Mouse (Mus musculus) MEL (cell line): Measurements from ENCODE around the gene Oaz1. TPM values are rescaled to one million over a fixed set of nuclear protein-coding genes. Genes with fewer than 3 reads are reported as not detected.
A peak's percentile ranks its signal among the peaks of the same experiment; 100 is the strongest.

Experiments
- DNase-seq: peaks from one replicate; pipeline ENCODE4 v3.0.0; 2011; ENCODE audit warnings: low read depth, low spot score
- H3K27ac ChIP-seq: 2 replicates; pipeline ENCODE4 v1.5.1; 2012; ENCODE audit warnings: low read depth, mild to moderate bottlenecking, control low read depth, low read length, moderate library complexity; ENCODE audit not compliant: control insufficient read depth
- H3K27me3 ChIP-seq, 2 experiments: fragments of 150-350 bp in 1 of 2; sonication (generic) in 1 of 2; 2 replicates each; pipeline ENCODE4 v1.6.1; 2012; ENCODE audit warnings: low read length in 2 of 2, mild to moderate bottlenecking in 2 of 2, improper control_type of control experiment in 1 of 2, moderate library complexity in 1 of 2; ENCODE audit not compliant: insufficient read depth in 2 of 2, control insufficient read depth in 1 of 2
- H3K36me3 ChIP-seq, 2 experiments: 2 replicates each; pipeline ENCODE4 v1.6.1; 2012 to 2014; ENCODE audit warnings: low read length in 2 of 2, improper control_type of control experiment in 1 of 2, inconsistent platforms in 1 of 2, mild to moderate bottlenecking in 1 of 2; ENCODE audit not compliant: insufficient read depth in 2 of 2, control insufficient read depth in 1 of 2
- H3K4me1 ChIP-seq, 2 experiments: fragments of 150-350 bp in 1 of 2; sonication (generic) in 1 of 2; 2 replicates each; pipeline ENCODE4 v1.6.1; 2012; ENCODE audit warnings: low read length in 2 of 2, improper control_type of control experiment in 1 of 2, mild to moderate bottlenecking in 1 of 2; ENCODE audit not compliant: insufficient read depth in 2 of 2, control insufficient read depth in 1 of 2
- H3K4me3 ChIP-seq, 2 experiments: fragments of 150-350 bp in 1 of 2; sonication (generic) in 1 of 2; 2 replicates each; pipeline ENCODE4 v1.5.1; 2012; ENCODE audit warnings: low read depth in 2 of 2, low read length in 2 of 2, mild to moderate bottlenecking in 2 of 2, moderate library complexity in 2 of 2, control low read depth in 1 of 2, improper control_type of control experiment in 1 of 2; ENCODE audit not compliant: control insufficient read depth in 1 of 2, insufficient read depth in 1 of 2
- H3K79me2 ChIP-seq: 2 replicates; pipeline ENCODE4 v1.6.1; 2012; ENCODE audit warnings: mild to moderate bottlenecking, low read length, moderate library complexity; ENCODE audit not compliant: control insufficient read depth, poor library complexity, insufficient read depth
- H3K9ac ChIP-seq: 2 replicates; pipeline ENCODE4 v1.6.1; 2012; ENCODE audit warnings: low read depth, mild to moderate bottlenecking, control low read depth, low read length, moderate library complexity; ENCODE audit not compliant: control insufficient read depth, poor library complexity, severe bottlenecking
- H3K9me3 ChIP-seq: fragments of 150-350 bp; sonication (generic); replicated peaks from 2 replicates; pipeline ENCODE4 v1.6.1; 2012; ENCODE audit warnings: mild to moderate bottlenecking, low read length, improper control_type of control experiment, moderate library complexity; ENCODE audit not compliant: insufficient read depth
- BHLHE40 ChIP-seq: IDR thresholded peaks from 2 replicates; pipeline ENCODE4 v1.6.1; 2012; ENCODE audit warnings: low read depth, mild to moderate bottlenecking, inconsistent platforms, low read length, improper control_type of control experiment, borderline replicate concordance
- CHD2 ChIP-seq: IDR thresholded peaks from 2 replicates; pipeline ENCODE4 v1.6.1; 2011; ENCODE audit warnings: low read length, improper control_type of control experiment
- CTCF ChIP-seq, 3 experiments: IDR thresholded peaks in 2 of 3; conservative IDR thresholded peaks in 1 of 3; 2 replicates each; pipeline ENCODE4 v1.5.1; 2011 to 2012; ENCODE audit warnings: low read length in 3 of 3, low read depth in 2 of 3, mild to moderate bottlenecking in 2 of 3, improper control_type of control experiment in 1 of 3, inconsistent platforms in 1 of 3, mixed read lengths in 1 of 3, moderate library complexity in 1 of 3; ENCODE audit not compliant: control insufficient read depth in 1 of 3, insufficient read depth in 1 of 3, poor library complexity in 1 of 3, severe bottlenecking in 1 of 3
- ELF1 ChIP-seq: IDR thresholded peaks from 2 replicates; pipeline ENCODE4 v1.6.1; 2014; ENCODE audit warnings: low read depth, mild to moderate bottlenecking, inconsistent platforms, low read length, improper control_type of control experiment, moderate library complexity
- EP300 ChIP-seq, 2 experiments: IDR thresholded peaks; 2 replicates each; pipeline ENCODE4 v1.6.1; 2011; ENCODE audit warnings: improper control_type of control experiment in 2 of 2, low read length in 2 of 2, low read depth in 1 of 2, mild to moderate bottlenecking in 1 of 2
- GATA1 ChIP-seq: IDR thresholded peaks from 2 replicates; pipeline ENCODE4 v1.6.1; 2011; ENCODE audit warnings: low read depth, low read length, improper control_type of control experiment
- JUND ChIP-seq: IDR thresholded peaks from 2 replicates; pipeline ENCODE4 v1.6.1; 2011; ENCODE audit warnings: low read depth, mild to moderate bottlenecking, improper control_type of control experiment, low read length
- KAT2A ChIP-seq: conservative IDR thresholded peaks from 2 replicates; pipeline ENCODE4 v1.6.1; 2012; ENCODE audit warnings: low read depth, low read length, improper control_type of control experiment, inconsistent platforms
- MAFK ChIP-seq: IDR thresholded peaks from 2 replicates; pipeline ENCODE4 v1.6.1; 2011; ENCODE audit warnings: low read depth, mild to moderate bottlenecking, low read length, improper control_type of control experiment, borderline replicate concordance
- MAX ChIP-seq: IDR thresholded peaks from 2 replicates; pipeline ENCODE4 v1.6.1; 2011; ENCODE audit warnings: low read length, improper control_type of control experiment
- MEF2A ChIP-seq: IDR thresholded peaks from 2 replicates; pipeline ENCODE4 v1.6.1; 2014; ENCODE audit warnings: low read depth, mild to moderate bottlenecking, inconsistent platforms, low read length, improper control_type of control experiment; ENCODE audit not compliant: poor library complexity, insufficient replicate concordance, severe bottlenecking; ENCODE audit errors: extremely low read depth
- MYC ChIP-seq: IDR thresholded peaks from 2 replicates; pipeline ENCODE4 v1.6.1; 2011; ENCODE audit warnings: low read depth, mild to moderate bottlenecking, low read length, improper control_type of control experiment, moderate library complexity
- NELFE ChIP-seq: IDR thresholded peaks from 2 replicates; pipeline ENCODE4 v1.6.1; 2011; ENCODE audit warnings: low read depth, low read length, improper control_type of control experiment
- POLR2AphosphoS2 ChIP-seq: IDR thresholded peaks from 2 replicates; pipeline ENCODE4 v1.6.1; 2011; ENCODE audit warnings: low read length, improper control_type of control experiment
- RAD21 ChIP-seq: IDR thresholded peaks from 2 replicates; pipeline ENCODE4 v1.6.1; 2011; ENCODE audit warnings: mild to moderate bottlenecking, low read depth, low read length, improper control_type of control experiment
- RCOR1 ChIP-seq: IDR thresholded peaks from 2 replicates; pipeline ENCODE4 v1.6.1; 2012; ENCODE audit warnings: low read depth, mild to moderate bottlenecking, inconsistent platforms, low read length, improper control_type of control experiment
- SIN3A ChIP-seq: IDR thresholded peaks from 2 replicates; pipeline ENCODE4 v1.6.1; 2012; ENCODE audit warnings: low read length, improper control_type of control experiment, inconsistent platforms
- SMC3 ChIP-seq: IDR thresholded peaks from 2 replicates; pipeline ENCODE4 v1.6.1; 2011; ENCODE audit warnings: low read depth, low read length, improper control_type of control experiment
- TAL1 ChIP-seq: IDR thresholded peaks from 2 replicates; pipeline ENCODE4 v1.6.1; 2012; ENCODE audit warnings: mild to moderate bottlenecking, inconsistent platforms, low read length, moderate library complexity, mixed read lengths
- TBP ChIP-seq: IDR thresholded peaks from 2 replicates; pipeline ENCODE4 v1.8.0; 2011; ENCODE audit warnings: low read depth, low read length, improper control_type of control experiment
- TCF12 ChIP-seq: IDR thresholded peaks from 2 replicates; pipeline ENCODE4 v1.6.1; 2014; ENCODE audit warnings: low read depth, mild to moderate bottlenecking, inconsistent platforms, low read length, improper control_type of control experiment, moderate library complexity
- UBTF ChIP-seq: IDR thresholded peaks from 2 replicates; pipeline ENCODE4 v1.6.1; 2012; ENCODE audit warnings: low read depth, mild to moderate bottlenecking, inconsistent platforms, low read length, improper control_type of control experiment, moderate library complexity, borderline replicate concordance; ENCODE audit not compliant: insufficient read depth
- USF1 ChIP-seq: IDR thresholded peaks from 2 replicates; pipeline ENCODE4 v1.6.1; 2014; ENCODE audit warnings: low read depth, mild to moderate bottlenecking, inconsistent platforms, low read length, improper control_type of control experiment, moderate library complexity
- USF2 ChIP-seq, 2 experiments: IDR thresholded peaks; 2 replicates each; pipeline ENCODE4 v1.6.1; 2011 to 2012; ENCODE audit warnings: improper control_type of control experiment in 2 of 2, low read length in 2 of 2, borderline replicate concordance in 1 of 2, inconsistent platforms in 1 of 2, low read depth in 1 of 2, mild to moderate bottlenecking in 1 of 2; ENCODE audit not compliant: insufficient read depth in 1 of 2
- ZC3H11A ChIP-seq: IDR thresholded peaks from 2 replicates; pipeline ENCODE4 v1.6.1; 2012; ENCODE audit warnings: low read depth, mild to moderate bottlenecking, inconsistent platforms, low read length, improper control_type of control experiment
- ZNF384 ChIP-seq: IDR thresholded peaks from 2 replicates; pipeline ENCODE4 v1.6.1; 2012; ENCODE audit warnings: low read depth, mild to moderate bottlenecking, inconsistent platforms, low read length, improper control_type of control experiment
- polyA plus RNA-seq, 2 experiments: library from polyadenylated mRNA; stranded (reverse) in 1 of 2; unstranded in 1 of 2; fragments of >175 nt in 1 of 2; fragments of >200 nt in 1 of 2; gene quantifications; 2 replicates each; pipeline versions ENCODE4 v1.2.1 to v1.2.4; 2012; ENCODE audit warnings: low replicate concordance in 2 of 2, low read depth in 1 of 2; ENCODE audit not compliant: insufficient read length in 2 of 2, insufficient read depth in 1 of 2, missing spikeins in 1 of 2
- total RNA-seq: library from RNA; depleted of rRNA; stranded (reverse); fragments of 300-350 nt; gene quantifications from 2 replicates; pipeline ENCODE4 v1.2.3, GENCODE M21; 2012

Gene Oaz1
- total and polyA plus RNA-seq, 3 experiments, result 983 to 1,528 TPM; not detected in 1

GRCm38 (mm10) chr10:80818599-80819281, 7.7 kb upstream of the Oaz1 start:
- H3K4me1 ChIP-seq, result peaks cover 5 to 12% of the 10 kb centered on the region in 2 experiments
- H3K79me2 ChIP-seq, result no peaks in the 10 kb centered on the region
- H3K9ac ChIP-seq, result peak overlapping the region; percentile 38
- peak; percentile 95 for DNase-seq
- no peaks in the 10 kb centered on the region for H3K27me3 ChIP-seq
- H3K4me3 ChIP-seq, result peak overlapping the region in 1 of 2 experiments; percentile 21; a peak in 1 of 4 replicates
- TF ChIP-seq CTCF (IDR thresholded peaks at IDR 0.05 in 2 of 3, conservative IDR thresholded peaks at IDR 0.05 in 1 of 3; ENCODE audit: control insufficient read depth in 1 of 3, insufficient read depth in 1 of 3, low read depth in 2 of 3, low read length in 3 of 3, poor library complexity in 1 of 3, severe bottlenecking in 1 of 3) (no peak), JUND (no peak), NELFE (no peak), BHLHE40 (no peak), RAD21 (no peak), ELF1 (no peak), EP300 (IDR thresholded peaks at IDR 0.05; ENCODE audit: low read depth in 1 of 2, low read length in 2 of 2) (peak in 1 of 2 experiments; percentile 57; a peak in 3 of 4 replicates), USF2 (IDR thresholded peaks at IDR 0.05; ENCODE audit: borderline replicate concordance in 1 of 2, insufficient read depth in 1 of 2, low read depth in 1 of 2, low read length in 2 of 2) (no peak), ZC3H11A (no peak), MEF2A (0 out of 2 replicates have a peak, but pooled peaks have one; percentile 20), RCOR1 (peak; percentile 12; the same call in 1 of the 2 replicates), TAL1 (peak; percentile 78), MYC (0 out of 2 replicates have a peak, but pooled peaks have one; percentile 39), SIN3A (peak; percentile 72), TBP (peak; percentile 94), KAT2A (no peak), TCF12 (peak; percentile 67), MAFK (no peak), POLR2AphosphoS2 (no peak), CHD2 (no peak), UBTF (peak; percentile 84; the same call in 1 of the 2 replicates), SMC3 (no peak), MAX (no peak), USF1 (no peak), GATA1 (peak; percentile 73), ZNF384 (no peak)
- no peaks in the 10 kb centered on the region for H3K9me3 ChIP-seq
- H3K36me3 ChIP-seq, result peaks cover 0 to 8% of the 10 kb centered on the region in 2 experiments; a peak in 1 of 4 replicates
- peak overlapping the region; percentile 62 for H3K27ac ChIP-seq
